Mouse (Mus musculus): ENCODE measurements around the gene Sp6. TPM values are rescaled to one million over a fixed set of nuclear protein-coding genes. Genes with fewer than 3 reads are reported as not detected.

Sp6 gene
- polyA plus RNA-seq, 1 experiment = 0.95 TPM

DNA sequence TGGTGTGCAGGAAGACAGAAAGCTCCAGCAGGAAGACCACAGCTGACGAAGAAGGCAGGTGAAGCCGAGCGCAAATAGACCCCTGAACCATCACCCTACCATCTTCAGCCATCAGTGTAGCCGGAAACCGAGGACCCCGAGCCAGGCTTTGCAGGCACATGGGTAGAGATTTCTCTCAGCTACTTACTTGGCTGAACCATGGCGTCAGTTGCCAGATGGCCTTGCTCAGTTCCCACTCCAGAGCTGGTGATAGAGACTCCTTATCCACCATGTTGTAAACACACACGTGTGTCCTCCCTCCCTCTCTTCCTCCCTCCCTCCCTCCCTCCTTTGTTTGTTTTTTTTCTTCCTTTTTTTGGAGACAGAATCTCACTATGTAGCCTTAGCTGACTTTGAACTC is 61.0 kb downstream of the Sp6 start:
- no peak for TF ChIP-seq POLR2A (IDR thresholded peaks at IDR 0.05; ENCODE audit: low read depth, low read length)
- no peak for TF ChIP-seq CTCF (conservative IDR thresholded peaks at IDR 0.05; ENCODE audit: insufficient read depth, insufficient read length, low read depth, low read length)
- no peaks in the 10 kb centered on the region for H3K4me1 ChIP-seq (ENCODE audit: control insufficient read depth, insufficient read depth, low read length)
- H3K27me3 ChIP-seq (replicated peaks; ENCODE audit: control insufficient read depth, insufficient read depth, low read length) = no peaks in the 10 kb centered on the region
- H3K4me3 ChIP-seq (ENCODE audit: insufficient read depth, low read depth, low read length) = no peak overlapping the region
- DNase-seq = no peak
- H3K36me3 ChIP-seq (ENCODE audit: control insufficient read depth, insufficient read depth, low read length) = no peaks in the 10 kb centered on the region
- WGBS = 72% methylated on average over 8 of the region's 8 CpGs
- no peak overlapping the region for H3K27ac ChIP-seq (ENCODE audit: insufficient read depth, low read depth, low read length)

Other genes starting within 250 kb of the Sp6 start
- gene Snx11, start 235.8 kb upstream of the Sp6 start, polyA plus RNA-seq (2012; rRNA removed) = 13.2 and 13.7 TPM in 2 replicates
- 17.9 and 18.7 TPM in 2 replicates for gene Cbx1, start 224.3 kb upstream of the Sp6 start, polyA plus RNA-seq (2012; rRNA removed)
- 230 and 252 TPM in 2 replicates for gene Nfe2l1, start 183.4 kb upstream of the Sp6 start, polyA plus RNA-seq (2012; rRNA removed)
- gene Copz2, start 163.5 kb upstream of the Sp6 start, polyA plus RNA-seq (2012; rRNA removed) = 56.2 and 61.6 TPM in 2 replicates
- gene Cdk5rap3, start 96.9 kb upstream of the Sp6 start, polyA plus RNA-seq (2012; rRNA removed) = 35.6 and 37.2 TPM in 2 replicates
- gene Prr15l, start 85.3 kb upstream of the Sp6 start, polyA plus RNA-seq (2012; rRNA removed) = 114 and 119 TPM in 2 replicates
- gene Pnpo, start 69.4 kb upstream of the Sp6 start, polyA plus RNA-seq (2012; rRNA removed) = 73.0 and 77.1 TPM in 2 replicates
- gene Sp2, start 30.4 kb upstream of the Sp6 start, polyA plus RNA-seq (2012; rRNA removed) = 11.9 and 13.3 TPM in 2 replicates
- 104 and 112 TPM in 2 replicates for gene Scrn2, start 16.5 kb downstream of the Sp6 start, polyA plus RNA-seq (2012; rRNA removed)
- 1.9 and 2.5 TPM in 2 replicates for gene Lrrc46, start 28.0 kb downstream of the Sp6 start, polyA plus RNA-seq (2012; rRNA removed)
- gene Mrpl10, start 28.2 kb downstream of the Sp6 start, polyA plus RNA-seq (2012; rRNA removed) = 137 and 138 TPM in 2 replicates
- gene Osbpl7, start 37.2 kb downstream of the Sp6 start, polyA plus RNA-seq (2012; rRNA removed) = 9.0 and 9.1 TPM in 2 replicates
- 0.20 and 0.56 TPM in 2 replicates for gene Tbx21, start 101.9 kb downstream of the Sp6 start, polyA plus RNA-seq (2012; rRNA removed)
- gene Tbkbp1, start 138.1 kb downstream of the Sp6 start, polyA plus RNA-seq (2012; rRNA removed) = 10.4 and 12.1 TPM in 2 replicates
- 22.3 and 25.6 TPM in 2 replicates for gene Kpnb1, start 174.5 kb downstream of the Sp6 start, polyA plus RNA-seq (2012; rRNA removed)

All from kidney, adult 2 months (tissue).